Mouse (Mus musculus) ES-Bruce4 (cell line): Measurements from ENCODE around the gene Mid1. TPM values are rescaled to one million over a fixed set of nuclear protein-coding genes. Genes with fewer than 3 reads are reported as not detected.
"Not testable (repeated sequence)": the region's sequence is repeated elsewhere in the genome, so short reads cannot be mapped to it uniquely, and the experiment has no call there.

Source experiments
- H3K27ac ChIP-seq: 2 replicates; pipeline ENCODE4 v1.5.1; 2012; ENCODE audit warnings: low read length, inconsistent platforms; ENCODE audit not compliant: insufficient read depth
- H3K27me3 ChIP-seq: 2 replicates; pipeline ENCODE4 v1.6.1; 2012; ENCODE audit warnings: mild to moderate bottlenecking, low read length, inconsistent platforms; ENCODE audit not compliant: control insufficient read depth, poor library complexity, insufficient read depth, severe bottlenecking
- H3K36me3 ChIP-seq: 2 replicates; pipeline ENCODE4 v1.6.1; 2012; ENCODE audit warnings: inconsistent platforms, mild to moderate bottlenecking, low read length, moderate library complexity; ENCODE audit not compliant: control insufficient read depth, poor library complexity, insufficient read depth, severe bottlenecking
- H3K4me1 ChIP-seq: one replicate; pipeline ENCODE4 v1.8.1; 2011; ENCODE audit warnings: low read length; ENCODE audit not compliant: control insufficient read depth, insufficient read depth
- H3K4me3 ChIP-seq: 2 replicates; pipeline ENCODE4 v1.5.1; 2011; ENCODE audit warnings: low read depth, mild to moderate bottlenecking, low read length
- H3K9ac ChIP-seq: 2 replicates; pipeline ENCODE4 v1.6.1; 2012; ENCODE audit warnings: low read depth, mild to moderate bottlenecking, inconsistent platforms; ENCODE audit not compliant: poor library complexity, severe bottlenecking
- H3K9me3 ChIP-seq: replicated peaks from 2 replicates; pipeline ENCODE4 v1.6.1; 2012; ENCODE audit warnings: mild to moderate bottlenecking, low read length, inconsistent platforms; ENCODE audit not compliant: control insufficient read depth, poor library complexity, insufficient read depth, severe bottlenecking
- CTCF ChIP-seq: IDR thresholded peaks from one replicate; pipeline ENCODE4 v1.8.1; 2011; ENCODE audit warnings: low read depth, low read length
- EP300 ChIP-seq: IDR thresholded peaks from 2 replicates; pipeline ENCODE4 v1.6.1; 2011; ENCODE audit warnings: low read depth, low read length; ENCODE audit not compliant: insufficient read depth
- POLR2A ChIP-seq: IDR thresholded peaks from one replicate; pipeline ENCODE4 v1.8.1; 2011; ENCODE audit warnings: low read length; ENCODE audit not compliant: insufficient read depth
- polyA plus RNA-seq: library from polyadenylated mRNA; stranded (reverse); fragments of >200 nt; gene quantifications from 2 replicates; pipeline ENCODE4 v1.2.4, GENCODE M21; 2011; ENCODE audit warnings: low read depth; ENCODE audit not compliant: missing spikeins, insufficient read depth, insufficient read length

The Mid1 gene
- polyA plus RNA-seq, 1 experiment = 125 TPM

- H3K36me3 ChIP-seq = peaks cover 90% of the 10 kb centered on the region
- H3K9ac ChIP-seq = no peak overlapping the region
- H3K4me1 ChIP-seq = peaks cover 4% of the 10 kb centered on the region
- TF ChIP-seq EP300 (no peak), POLR2A (no peak), CTCF (no peak)
- no peak overlapping the region for H3K4me3 ChIP-seq
- peak overlapping the region; percentile 16 for H3K27ac ChIP-seq
- no peaks in the 10 kb centered on the region for H3K27me3 ChIP-seq
- H3K9me3 ChIP-seq = peaks cover 40% of the 10 kb centered on the region
Observed at GRCm38 (mm10) chrX:169980809-169981289, 295.9 kb downstream of the Mid1 start.

GRCm38 (mm10) chrX:169981761-169982181, 296.8 kb downstream of the Mid1 start:
- not testable (repeated sequence) for H3K27me3 ChIP-seq, H3K9ac ChIP-seq, H3K4me3 ChIP-seq, H3K4me1 ChIP-seq
- Histone ChIP-seq H3K9me3 (peaks cover 34% of the 10 kb centered on the region), H3K36me3 (peaks cover 82% of the 10 kb centered on the region), H3K27ac (0 out of 2 replicates have a peak overlapping the region, but pooled peaks have one; percentile 2)

GRCm38 (mm10) chrX:169982606-169983400, 297.8 kb downstream of the Mid1 start:
- H3K27ac ChIP-seq, H3K27me3 ChIP-seq, H3K4me1 ChIP-seq, H3K9ac ChIP-seq, H3K4me3 ChIP-seq: not testable (repeated sequence)
- Histone ChIP-seq H3K9me3 (peaks cover 26% of the 10 kb centered on the region), H3K36me3 (peaks cover 74% of the 10 kb centered on the region)

- H3K4me3 ChIP-seq, H3K9ac ChIP-seq, H3K4me1 ChIP-seq, H3K27me3 ChIP-seq, H3K27ac ChIP-seq: not testable (repeated sequence)
- Histone ChIP-seq H3K9me3 (peaks cover 20% of the 10 kb centered on the region), H3K36me3 (peaks cover 66% of the 10 kb centered on the region)
Observed at GRCm38 (mm10) chrX:169983401-169984165, 298.6 kb downstream of the Mid1 start.

GRCm38 (mm10) chrX:169984331-169984730, 299.3 kb downstream of the Mid1 start:
- Histone ChIP-seq H3K9me3 (peaks cover 14% of the 10 kb centered on the region), H3K4me1 (peaks cover 11% of the 10 kb centered on the region), H3K36me3 (peaks cover 59% of the 10 kb centered on the region)
- H3K9ac ChIP-seq, H3K27ac ChIP-seq, H3K4me3 ChIP-seq, H3K27me3 ChIP-seq: not testable (repeated sequence)

- not testable (repeated sequence) for H3K9me3 ChIP-seq, H3K4me3 ChIP-seq, H3K27me3 ChIP-seq, H3K4me1 ChIP-seq, H3K27ac ChIP-seq, H3K9ac ChIP-seq
- H3K36me3 ChIP-seq = peaks cover 53% of the 10 kb centered on the region
Observed at GRCm38 (mm10) chrX:169984853-169985252, 299.9 kb downstream of the Mid1 start.

- H3K27ac ChIP-seq, H3K4me1 ChIP-seq, H3K9ac ChIP-seq, H3K27me3 ChIP-seq, H3K9me3 ChIP-seq: not testable (repeated sequence)
- Histone ChIP-seq H3K4me3 (peak overlapping the region; percentile 2), H3K36me3 (peaks cover 44% of the 10 kb centered on the region)
Observed at GRCm38 (mm10) chrX:169985796-169986195, 300.8 kb downstream of the Mid1 start.

- H3K4me3 ChIP-seq = peak overlapping the region; percentile 24
- peak overlapping the region; percentile 3 for H3K27ac ChIP-seq
- H3K36me3 ChIP-seq = peaks cover 35% of the 10 kb centered on the region
- H3K9ac ChIP-seq = peak overlapping the region; percentile 2
- H3K4me1 ChIP-seq = peaks cover 13% of the 10 kb centered on the region
- H3K9me3 ChIP-seq, H3K27me3 ChIP-seq: not testable (repeated sequence)
Observed at GRCm38 (mm10) chrX:169986519-169987367, 301.7 kb downstream of the Mid1 start.
